Mouse (Mus musculus): ENCODE results near the gene Kin. TPM values are rescaled to one million over a fixed set of nuclear protein-coding genes. Genes with fewer than 3 reads are reported as not detected.

Gene Kin
- total RNA-seq, 1 experiment: 18.9 TPM

GRCm38 (mm10) chr2:10081453-10082080 lies 1.2 kb downstream of the Kin start:
- 0 out of 2 replicates have a peak, but pooled peaks cover 3% of the 10 kb centered on the region for H3K36me3 ChIP-seq (ENCODE audit: control insufficient read depth, insufficient read depth, low read length, poor library complexity, severe bottlenecking)
- in situ Hi-C loops (cut with MboI; ENCODE audit: low sequenced_read_pairs in 2 of 2, unreplicated experiment in 2 of 2): no loop called here
- H3K9ac ChIP-seq (ENCODE audit: insufficient read depth, low read depth, low read length, poor library complexity, severe bottlenecking): no peak overlapping the region
- no peaks in the 10 kb centered on the region for H3K9me3 ChIP-seq (ENCODE audit: control insufficient read depth, insufficient read depth, low read depth, low read length)
- no peak for TF ChIP-seq CHD2 (IDR thresholded peaks at IDR 0.05; ENCODE audit: low read depth, low read length)
- TF ChIP-seq MAFK (IDR thresholded peaks at IDR 0.05; ENCODE audit: insufficient read depth, low read depth, low read length): no peak
- no peak for TF ChIP-seq HCFC1 (IDR thresholded peaks at IDR 0.05; ENCODE audit: borderline replicate concordance, insufficient read depth, low read length)
- no peak for TF ChIP-seq ZC3H11A (IDR thresholded peaks at IDR 0.05; ENCODE audit: borderline replicate concordance, low read depth, low read length)
- TF ChIP-seq ZNF384 (IDR thresholded peaks at IDR 0.05; ENCODE audit: low read depth, low read length): no peak
- peak overlapping the region in 1 of 2 experiments; percentile 89; a peak in 2 of 4 replicates for H3K4me3 ChIP-seq (ENCODE audit: insufficient read depth in 1 of 2, low read depth in 1 of 2, low read length in 2 of 2, poor library complexity in 1 of 2, severe bottlenecking in 1 of 2)
- no peak for DNase-seq (ENCODE audit: low read depth, low spot score)
- peaks cover 2 to 12% of the 10 kb centered on the region in 2 experiments; a peak in 3 of 4 replicates for H3K4me1 ChIP-seq (ENCODE audit: control insufficient read depth in 2 of 2, insufficient read depth in 2 of 2, low read length in 2 of 2, poor library complexity in 1 of 2)
- no peak overlapping the region for H3K27ac ChIP-seq (ENCODE audit: insufficient read depth, low read depth, low read length, poor library complexity, severe bottlenecking)

GRCm38 (mm10) chr2:10082737-10083136 lies 2.3 kb downstream of the Kin start:
- no peak for DNase-seq (ENCODE audit: low read depth, low spot score)
- Histone ChIP-seq H3K9ac (ENCODE audit: insufficient read depth, low read depth, low read length, poor library complexity, severe bottlenecking) (no peak overlapping the region), H3K4me3 (ENCODE audit: insufficient read depth in 1 of 2, low read depth in 1 of 2, low read length in 2 of 2, poor library complexity in 1 of 2, severe bottlenecking in 1 of 2) (no peak overlapping the region), H3K9me3 (ENCODE audit: control insufficient read depth, insufficient read depth, low read depth, low read length) (no peaks in the 10 kb centered on the region), H3K36me3 (ENCODE audit: control insufficient read depth, insufficient read depth, low read length, poor library complexity, severe bottlenecking) (0 out of 2 replicates have a peak, but pooled peaks cover 5% of the 10 kb centered on the region), H3K27ac (ENCODE audit: insufficient read depth, low read depth, low read length, poor library complexity, severe bottlenecking) (no peak overlapping the region), H3K4me1 (ENCODE audit: control insufficient read depth in 2 of 2, insufficient read depth in 2 of 2, low read length in 2 of 2, poor library complexity in 1 of 2) (peaks cover 2 to 10% of the 10 kb centered on the region in 2 experiments; a peak in 3 of 4 replicates)
- in situ Hi-C loops (cut with MboI; ENCODE audit: low sequenced_read_pairs in 2 of 2, unreplicated experiment in 2 of 2): no loop called here
- TF ChIP-seq ZNF384 (IDR thresholded peaks at IDR 0.05; ENCODE audit: low read depth, low read length) (no peak), CHD2 (IDR thresholded peaks at IDR 0.05; ENCODE audit: low read depth, low read length) (no peak)

GRCm38 (mm10) chr2:10087256-10087850 lies 7.0 kb downstream of the Kin start:
- no peak overlapping the region for H3K4me3 ChIP-seq (ENCODE audit: insufficient read depth in 1 of 2, low read depth in 1 of 2, low read length in 2 of 2, poor library complexity in 1 of 2, severe bottlenecking in 1 of 2)
- H3K36me3 ChIP-seq (ENCODE audit: control insufficient read depth, insufficient read depth, low read length, poor library complexity, severe bottlenecking): peaks cover 18% of the 10 kb centered on the region
- no peak overlapping the region for H3K27ac ChIP-seq (ENCODE audit: insufficient read depth, low read depth, low read length, poor library complexity, severe bottlenecking)
- in situ Hi-C loops (cut with MboI; ENCODE audit: low sequenced_read_pairs in 2 of 2, unreplicated experiment in 2 of 2): no loop called here
- no peak for DNase-seq (ENCODE audit: low read depth, low spot score)
- H3K9ac ChIP-seq (ENCODE audit: insufficient read depth, low read depth, low read length, poor library complexity, severe bottlenecking): no peak overlapping the region
- peaks cover 0 to 3% of the 10 kb centered on the region in 2 experiments; a peak in 1 of 4 replicates for H3K4me1 ChIP-seq (ENCODE audit: control insufficient read depth in 2 of 2, insufficient read depth in 2 of 2, low read length in 2 of 2, poor library complexity in 1 of 2)
- no peak for TF ChIP-seq HCFC1 (IDR thresholded peaks at IDR 0.05; ENCODE audit: borderline replicate concordance, insufficient read depth, low read length)
- no peaks in the 10 kb centered on the region for H3K9me3 ChIP-seq (ENCODE audit: control insufficient read depth, insufficient read depth, low read depth, low read length)

GRCm38 (mm10) chr2:10094327-10095100 lies 14.1 kb downstream of the Kin start:
- no peak overlapping the region for H3K27ac ChIP-seq (ENCODE audit: insufficient read depth, low read depth, low read length, poor library complexity, severe bottlenecking)
- H3K4me1 ChIP-seq (ENCODE audit: control insufficient read depth in 2 of 2, insufficient read depth in 2 of 2, low read length in 2 of 2, poor library complexity in 1 of 2): no peaks in the 10 kb centered on the region; a peak in 1 of 4 replicates
- H3K9me3 ChIP-seq (ENCODE audit: control insufficient read depth, insufficient read depth, low read depth, low read length): no peaks in the 10 kb centered on the region
- in situ Hi-C loops (cut with MboI; ENCODE audit: low sequenced_read_pairs in 2 of 2, unreplicated experiment in 2 of 2): no loop called here
- no peak for DNase-seq (ENCODE audit: low read depth, low spot score)
- H3K9ac ChIP-seq (ENCODE audit: insufficient read depth, low read depth, low read length, poor library complexity, severe bottlenecking): no peak overlapping the region
- no peak overlapping the region for H3K4me3 ChIP-seq (ENCODE audit: insufficient read depth in 1 of 2, low read depth in 1 of 2, low read length in 2 of 2, poor library complexity in 1 of 2, severe bottlenecking in 1 of 2)
- peaks cover 13% of the 10 kb centered on the region for H3K36me3 ChIP-seq (ENCODE audit: control insufficient read depth, insufficient read depth, low read length, poor library complexity, severe bottlenecking)
- TF ChIP-seq ZC3H11A (IDR thresholded peaks at IDR 0.05; ENCODE audit: borderline replicate concordance, low read depth, low read length) (no peak), HCFC1 (IDR thresholded peaks at IDR 0.05; ENCODE audit: borderline replicate concordance, insufficient read depth, low read length) (no peak), CHD2 (IDR thresholded peaks at IDR 0.05; ENCODE audit: low read depth, low read length) (no peak), ZNF384 (IDR thresholded peaks at IDR 0.05; ENCODE audit: low read depth, low read length) (no peak), MAFK (IDR thresholded peaks at IDR 0.05; ENCODE audit: insufficient read depth, low read depth, low read length) (no peak)

All from ES-E14 (cell line).